Mouse (Mus musculus) kidney, postnatal 0 days (tissue): ENCODE measurements around the gene Faf2. TPM values are rescaled to one million over a fixed set of nuclear protein-coding genes. Genes with fewer than 3 reads are reported as not detected.

Source experiments
- ATAC-seq: fragments of 200-750 bp; cut with Nextera tagmentation; replicated peaks from 2 replicates; pipeline ENCODE4 v1.8.0; 2017; ENCODE audit warnings: low read depth, moderate number of reproducible peaks, moderate TSS enrichment, moderate library complexity; ENCODE audit not compliant: low FRiP score
- DNase-seq: peaks from one replicate; pipeline ENCODE4 v3.0.0-alpha.2; 2016; ENCODE audit warnings: low spot score
- H3K27ac ChIP-seq: fragments of 300-500 bp; sonication (generic); 2 replicates; pipeline ENCODE4 v1.5.1; 2014; ENCODE audit warnings: mild to moderate bottlenecking
- H3K27me3 ChIP-seq: fragments of 300-500 bp; sonication (generic); 2 replicates; pipeline ENCODE4 v1.6.1; 2014; ENCODE audit warnings: low read length, mixed read lengths; ENCODE audit not compliant: insufficient read depth
- H3K36me3 ChIP-seq: fragments of 300-500 bp; sonication (generic); 2 replicates; pipeline ENCODE4 v1.6.1; 2014; ENCODE audit warnings: low read length, mixed read lengths; ENCODE audit not compliant: insufficient read depth
- H3K4me1 ChIP-seq: fragments of 300-500 bp; sonication (generic); replicated peaks from 2 replicates; pipeline ENCODE4 v1.6.1; 2014; ENCODE audit warnings: antibody characterized with exemption, low read length, mixed read lengths; ENCODE audit not compliant: insufficient read depth
- H3K4me2 ChIP-seq: fragments of 300-500 bp; sonication (generic); 2 replicates; pipeline ENCODE4 v1.6.1; 2014; ENCODE audit warnings: mild to moderate bottlenecking, low read length, moderate library complexity, mixed read lengths
- H3K4me3 ChIP-seq: fragments of 300-500 bp; sonication (generic); replicated peaks from 2 replicates; pipeline ENCODE4 v1.5.1; 2014; ENCODE audit warnings: low read depth, low read length
- H3K9ac ChIP-seq: fragments of 300-500 bp; sonication (generic); 2 replicates; pipeline ENCODE4 v1.6.1; 2014; ENCODE audit warnings: low read depth, low read length
- H3K9me3 ChIP-seq: fragments of 300-500 bp; sonication (generic); replicated peaks from 2 replicates; pipeline ENCODE4 v1.6.1; 2016; ENCODE audit warnings: low read length, inconsistent platforms, mixed read lengths
- CTCF ChIP-seq: IDR thresholded peaks from 2 replicates; pipeline ENCODE4 v1.5.1; 2016; ENCODE audit warnings: antibody characterized with exemption, low read depth, mild to moderate bottlenecking, moderate library complexity
- whole genome bisulfite sequencing: fragments of 180-500 bp; shearing (Covaris S2); extraction: QIAGEN DNeasy Blood & Tissue Kit; methylation state at CpG from one replicate; pipeline ENCODE4 v1.1.7; 2014; 5-methylcytosine and 5-hydroxymethylcytosine counted together
- polyA plus RNA-seq: library from polyadenylated mRNA; unstranded; fragments of >200 nt; fragmentation: Nextera tagmentation; extraction: Ambion mirVana; gene quantifications from 2 replicates; pipeline ENCODE4 v1.2.1, GENCODE M21; 2015

The Faf2 gene
- polyA plus RNA-seq, 1 experiment from 2014 or later = 61.2 TPM

- H3K36me3 ChIP-seq = peaks cover 12% of the 10 kb centered on the region; the same call in 1 of the 2 replicates
- no peak overlapping the region for H3K9ac ChIP-seq
- no peak overlapping the region for H3K4me2 ChIP-seq
- TF ChIP-seq CTCF = no peak
- no peak overlapping the region for H3K4me3 ChIP-seq
- no peak overlapping the region for H3K27ac ChIP-seq
- ATAC-seq (no peak), DNase-seq (no peak)
- H3K27me3 ChIP-seq = no peaks in the 10 kb centered on the region
- no peaks in the 10 kb centered on the region for H3K9me3 ChIP-seq
- WGBS = 88% methylated on average over 8 of the region's 8 CpGs
- H3K4me1 ChIP-seq = no peaks in the 10 kb centered on the region
These were observed 29.7 kb upstream of the Faf2 start for GRCm38 (mm10) chr13:54591776-54592356.

- ATAC-seq (no peak), DNase-seq (no peak)
- H3K27ac ChIP-seq = no peak overlapping the region
- TF ChIP-seq CTCF = no peak
- no peak overlapping the region for H3K9ac ChIP-seq
- no peak overlapping the region for H3K4me2 ChIP-seq
- no peaks in the 10 kb centered on the region for H3K27me3 ChIP-seq
- 86% methylated on average over 11 of the region's 11 CpGs for WGBS
- H3K36me3 ChIP-seq = peaks cover 10% of the 10 kb centered on the region; the same call in 1 of the 2 replicates
- no peak overlapping the region for H3K4me3 ChIP-seq
- no peaks in the 10 kb centered on the region for H3K4me1 ChIP-seq
- no peaks in the 10 kb centered on the region for H3K9me3 ChIP-seq
These were observed 28.0 kb upstream of the Faf2 start for GRCm38 (mm10) chr13:54593617-54594016.

- ATAC-seq (no peak), DNase-seq (no peak)
- TF ChIP-seq CTCF = no peak
- 85% methylated on average over 8 of the region's 8 CpGs for WGBS
- no peaks in the 10 kb centered on the region for H3K4me1 ChIP-seq
- H3K9ac ChIP-seq = no peak overlapping the region
- H3K4me3 ChIP-seq = no peak overlapping the region
- H3K27me3 ChIP-seq = no peaks in the 10 kb centered on the region
- H3K9me3 ChIP-seq = no peaks in the 10 kb centered on the region
- H3K4me2 ChIP-seq = no peak overlapping the region
- H3K36me3 ChIP-seq = peaks cover 10% of the 10 kb centered on the region; the same call in 1 of the 2 replicates
- no peak overlapping the region for H3K27ac ChIP-seq
These were observed 25.4 kb upstream of the Faf2 start for GRCm38 (mm10) chr13:54596107-54596690.

- no peak overlapping the region for H3K9ac ChIP-seq
- peaks cover 10% of the 10 kb centered on the region; the same call in 1 of the 2 replicates for H3K36me3 ChIP-seq
- WGBS = 60% methylated on average over 5 of the region's 5 CpGs
- no peaks in the 10 kb centered on the region for H3K4me1 ChIP-seq
- no peaks in the 10 kb centered on the region for H3K9me3 ChIP-seq
- no peak for ATAC-seq
- H3K27me3 ChIP-seq = no peaks in the 10 kb centered on the region
- no peak overlapping the region for H3K27ac ChIP-seq
- DNase-seq = no peak
- no peak for TF ChIP-seq CTCF
- H3K4me2 ChIP-seq = no peak overlapping the region
- H3K4me3 ChIP-seq = no peak overlapping the region
These were observed 24.7 kb upstream of the Faf2 start for GRCm38 (mm10) chr13:54596870-54597269.

- Histone ChIP-seq H3K36me3 (peaks cover 10% of the 10 kb centered on the region; the same call in 1 of the 2 replicates), H3K27me3 (no peaks in the 10 kb centered on the region), H3K27ac (no peak overlapping the region), H3K4me3 (no peak overlapping the region), H3K9me3 (no peaks in the 10 kb centered on the region), H3K4me1 (no peaks in the 10 kb centered on the region), H3K4me2 (no peak overlapping the region), H3K9ac (no peak overlapping the region)
- WGBS = 85% methylated on average over 12 of the region's 12 CpGs
- DNase-seq = no peak
- ATAC-seq = no peak
- no peak for TF ChIP-seq CTCF
These were observed 22.9 kb upstream of the Faf2 start for GRCm38 (mm10) chr13:54598622-54599143.

- 24% methylated on average over 3 of the region's 3 CpGs for WGBS
- no peak for TF ChIP-seq CTCF
- no peaks in the 10 kb centered on the region for H3K27me3 ChIP-seq
- H3K4me3 ChIP-seq = no peak overlapping the region
- H3K9me3 ChIP-seq = no peaks in the 10 kb centered on the region
- H3K4me2 ChIP-seq = no peak overlapping the region
- H3K27ac ChIP-seq = no peak overlapping the region
- ATAC-seq = no peak
- no peak for DNase-seq
- no peaks in the 10 kb centered on the region for H3K4me1 ChIP-seq
- no peak overlapping the region for H3K9ac ChIP-seq
- H3K36me3 ChIP-seq = 0 out of 2 replicates have a peak, but pooled peaks cover 7% of the 10 kb centered on the region
These were observed 18.9 kb upstream of the Faf2 start for GRCm38 (mm10) chr13:54602639-54603111.
